Mouse (Mus musculus): ENCODE data around the gene Gch1.

GRCm38 (mm10) chr14:47181497-47182290 lies 7.5 kb downstream of the Gch1 start:
- TF ChIP-seq FLI1 (IDR thresholded peaks at IDR 0.05; ENCODE audit: low read length): no peak
- TF ChIP-seq GATA1 (IDR thresholded peaks at IDR 0.05; ENCODE audit: borderline replicate concordance, low read length): no peak
